Mouse (Mus musculus): ENCODE results near the gene Ptrh2.

DNA sequence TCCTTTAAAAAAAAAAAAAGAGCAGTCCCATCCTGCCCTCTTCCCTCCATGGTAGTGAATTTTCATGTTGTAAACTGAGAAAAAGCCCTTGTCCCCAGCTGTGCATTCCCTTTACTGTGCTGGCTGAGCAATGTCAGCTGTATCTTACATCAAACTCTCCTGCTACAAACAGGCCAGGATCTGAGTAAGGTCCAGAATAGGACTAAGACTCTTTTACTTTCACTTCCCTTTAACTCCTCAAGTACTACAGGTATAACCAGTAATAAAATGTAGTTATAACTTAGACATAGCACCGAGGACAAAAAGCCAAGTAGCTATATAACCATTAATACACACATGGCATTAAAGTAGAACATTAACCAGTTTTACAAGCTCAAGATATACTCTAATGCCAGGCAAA, 55.2 kb downstream of the Ptrh2 start:
- TF ChIP-seq CTCF (conservative IDR thresholded peaks at IDR 0.05 in 1 of 2, IDR thresholded peaks at IDR 0.05 in 1 of 2; ENCODE audit: low read depth in 2 of 2, low read length in 2 of 2), result no peak
- no peak for TF ChIP-seq ZC3H11A (IDR thresholded peaks at IDR 0.05; ENCODE audit: low read depth, low read length)
- no peak for TF ChIP-seq POLR2A (IDR thresholded peaks at IDR 0.05; ENCODE audit: low read depth, low read length)
- peak; percentile 68; the same call in 1 of the 2 replicates for TF ChIP-seq CHD2 (IDR thresholded peaks at IDR 0.05; ENCODE audit: low read length)

Data from CH12.LX (cell line).